Mouse (Mus musculus) right cerebral cortex, postnatal 14 days (tissue): Measurements from ENCODE around the gene Adam30.

Experiments
- DNase-seq: peaks from one replicate; pipeline ENCODE4 v3.0.0; 2022

The Adam30 gene

DNA sequence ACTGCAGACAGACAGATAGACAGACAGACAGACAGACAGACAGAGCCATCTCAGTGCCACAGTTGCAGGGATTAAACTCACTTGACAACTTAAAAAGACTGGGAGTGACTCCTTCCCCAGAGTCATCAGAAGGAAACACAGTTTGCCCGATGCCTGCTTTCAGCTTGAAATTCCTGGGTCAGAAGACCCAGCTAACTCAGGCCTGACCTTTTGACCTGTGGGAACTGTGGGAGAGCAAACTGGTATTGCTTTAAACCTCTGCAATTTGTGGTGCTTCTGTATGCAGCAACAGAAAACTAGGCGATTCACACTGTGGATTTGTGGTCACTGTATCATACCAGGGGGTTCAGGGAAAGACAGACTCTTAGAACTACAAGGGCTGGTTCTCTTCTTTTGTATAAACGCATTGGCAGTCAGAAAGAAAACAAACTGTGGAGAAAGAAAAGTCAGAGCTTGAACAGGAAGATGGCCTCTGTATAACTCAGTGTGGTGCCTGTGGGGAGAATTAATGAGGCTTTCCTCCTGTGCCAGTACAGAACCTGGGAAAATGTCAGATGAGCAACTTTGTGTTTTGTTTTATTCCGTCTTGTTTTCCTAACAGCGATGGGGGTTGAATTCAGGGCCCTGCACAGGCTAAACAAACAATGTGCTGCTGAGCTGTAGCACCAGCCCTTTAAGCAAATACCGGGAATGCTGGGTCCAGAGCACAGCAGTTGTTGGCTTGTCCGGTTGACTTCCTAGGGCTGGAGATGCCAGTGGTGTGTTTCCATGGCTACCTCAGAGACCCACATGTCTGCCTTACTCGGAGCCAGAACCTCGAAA, 37.5 kb downstream of the Adam30 start:
- no peak for DNase-seq

DNA sequence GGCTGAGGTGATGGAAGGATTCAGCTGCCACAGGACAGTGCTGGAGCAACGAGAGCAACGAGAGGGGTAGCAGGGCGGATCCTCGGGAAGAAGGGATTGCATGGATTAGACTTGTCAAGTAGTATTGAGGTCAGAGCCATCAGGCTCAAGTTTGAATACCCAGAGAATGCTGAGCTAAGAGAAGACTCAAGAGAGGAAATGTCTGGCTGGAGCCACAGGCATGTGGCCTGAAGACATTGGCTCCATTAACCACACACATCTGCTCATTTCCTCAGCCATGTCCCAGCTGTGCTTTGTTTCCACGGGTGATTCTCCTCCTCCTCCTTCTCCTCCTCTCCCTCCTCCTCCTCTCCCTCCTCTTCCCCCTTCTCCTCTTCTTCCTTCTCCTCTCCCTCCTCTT, 39.3 kb downstream of the Adam30 start:
- DNase-seq: no peak

GRCm38 (mm10) chr3:98203282-98203681, 42.9 kb downstream of the Adam30 start:
- DNase-seq: no peak

DNA sequence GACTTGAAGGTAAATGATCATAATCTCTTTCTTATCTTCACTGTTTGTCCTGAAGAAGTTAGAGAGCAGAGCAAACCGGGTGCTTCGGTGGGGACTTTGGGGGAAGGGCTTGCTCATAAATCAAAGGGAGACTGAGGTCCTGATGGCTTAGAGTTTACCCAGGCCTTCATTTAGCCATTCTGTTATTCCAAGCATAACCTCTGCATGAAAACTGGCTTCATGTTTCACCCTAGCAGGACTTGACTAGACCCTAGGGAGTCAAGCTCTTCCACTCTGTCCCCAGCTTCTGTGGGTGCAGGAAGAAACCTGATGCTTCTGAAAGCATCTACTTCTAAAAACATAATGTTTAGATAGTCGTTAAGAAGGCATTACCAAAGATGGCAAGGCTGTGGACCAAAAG, 46.5 kb downstream of the Adam30 start:
- DNase-seq: no peak

- DNase-seq: no peak
These were observed 48.7 kb downstream of the Adam30 start for GRCm38 (mm10) chr3:98209161-98209560.

DNA sequence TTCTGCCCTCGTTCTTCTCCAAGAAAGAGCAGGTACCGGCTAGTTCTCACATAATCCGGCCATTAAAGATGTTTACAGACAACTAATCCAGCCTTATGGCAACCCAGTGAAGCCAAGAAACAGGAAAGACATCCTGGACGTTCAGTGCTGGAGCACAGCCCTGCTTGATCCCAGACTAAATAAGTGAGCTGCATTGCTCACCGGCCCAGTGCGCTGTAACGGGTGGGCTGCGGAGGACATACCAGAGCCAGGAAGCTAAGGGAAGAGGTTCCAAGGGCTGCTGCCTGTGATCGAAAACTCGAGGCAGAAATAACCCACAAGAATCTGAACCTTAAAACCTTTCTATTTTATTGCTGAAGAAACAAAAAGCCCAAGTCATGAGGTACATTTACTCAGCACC, 50.4 kb downstream of the Adam30 start:
- no peak for DNase-seq

DNA sequence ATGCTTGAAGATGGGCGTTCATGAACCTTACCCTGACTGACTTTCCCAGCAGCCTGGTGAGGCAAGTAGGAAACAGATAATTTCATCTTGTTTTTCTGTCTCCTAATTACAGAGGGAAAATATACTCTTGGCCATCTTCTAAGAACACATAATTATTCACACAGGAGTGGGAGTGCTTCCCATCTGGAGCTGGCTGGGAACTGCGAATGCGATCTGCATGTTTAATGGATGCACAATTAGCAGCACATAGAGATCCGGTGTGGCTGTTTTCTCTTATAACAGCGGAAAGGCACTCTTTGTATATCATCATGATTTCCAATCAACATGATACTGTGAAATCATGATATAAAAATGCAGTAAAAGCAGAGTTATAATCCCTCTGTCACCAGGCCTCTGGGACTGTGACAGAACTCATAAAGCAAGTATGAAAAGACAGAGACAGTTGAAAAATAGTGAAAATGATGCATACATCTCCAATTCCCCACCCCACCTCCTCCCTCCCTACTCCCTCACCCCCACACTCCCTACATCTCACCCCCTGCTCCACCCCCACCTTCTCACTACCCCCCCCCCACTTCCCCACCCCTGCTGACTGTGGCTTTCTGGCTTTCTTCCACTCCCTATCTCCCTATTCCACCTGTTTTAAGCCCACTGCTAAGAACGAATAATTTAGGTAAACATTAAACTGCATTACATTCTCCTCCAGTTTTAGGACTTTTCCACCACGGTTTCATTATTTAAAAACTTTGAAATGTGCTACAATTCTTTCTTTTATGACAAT, 51.1 kb downstream of the Adam30 start:
- DNase-seq: peak; percentile 34
